Mouse (Mus musculus) cerebellum, postnatal 4 days (tissue): ENCODE data around the gene Kat6b.

ENCODE experiments used
- DNase-seq, 2 experiments: peaks; one replicate each; pipeline ENCODE4 v3.0.0; 2022; ENCODE audit warnings: low spot score in 2 of 2, mixed read lengths in 1 of 2

Gene Kat6b

GRCm38 (mm10) chr14:21592152-21592551, 110.9 kb downstream of the Kat6b start:
- no peak for DNase-seq

GRCm38 (mm10) chr14:21592985-21593750, 111.9 kb downstream of the Kat6b start:
- DNase-seq, result no peak

GRCm38 (mm10) chr14:21599446-21600173, 118.4 kb downstream of the Kat6b start:
- no peak for DNase-seq

GRCm38 (mm10) chr14:21600174-21600566, 118.9 kb downstream of the Kat6b start:
- no peak for DNase-seq

- no peak for DNase-seq
These were observed 119.4 kb downstream of the Kat6b start for GRCm38 (mm10) chr14:21600628-21601027.

- DNase-seq, result no peak
These were observed 120.9 kb downstream of the Kat6b start for GRCm38 (mm10) chr14:21602166-21602565.

GRCm38 (mm10) chr14:21602937-21603336, 121.7 kb downstream of the Kat6b start:
- DNase-seq, result no peak

GRCm38 (mm10) chr14:21607686-21608085, 126.5 kb downstream of the Kat6b start:
- no peak for DNase-seq

GRCm38 (mm10) chr14:21608886-21609285, 127.7 kb downstream of the Kat6b start:
- no peak for DNase-seq

GRCm38 (mm10) chr14:21610224-21610623, 129.0 kb downstream of the Kat6b start:
- peak in 1 of 2 experiments; percentile 20 for DNase-seq

GRCm38 (mm10) chr14:21613031-21613430, 131.8 kb downstream of the Kat6b start:
- DNase-seq, result no peak

GRCm38 (mm10) chr14:21614103-21614502, 132.9 kb downstream of the Kat6b start:
- no peak for DNase-seq

GRCm38 (mm10) chr14:21615853-21616252, 134.6 kb downstream of the Kat6b start:
- no peak for DNase-seq

GRCm38 (mm10) chr14:21617221-21617980, 136.2 kb downstream of the Kat6b start:
- DNase-seq, result no peak

- no peak for DNase-seq
These were observed 138.7 kb downstream of the Kat6b start for GRCm38 (mm10) chr14:21619951-21620350.

GRCm38 (mm10) chr14:21625946-21626345, 144.7 kb downstream of the Kat6b start:
- DNase-seq, result no peak

- DNase-seq, result no peak
These were observed 150.5 kb downstream of the Kat6b start for GRCm38 (mm10) chr14:21631665-21632200.

GRCm38 (mm10) chr14:21636548-21636947, 155.3 kb downstream of the Kat6b start:
- no peak for DNase-seq

- DNase-seq, result no peak
These were observed 159.7 kb downstream of the Kat6b start for GRCm38 (mm10) chr14:21640806-21641435.

GRCm38 (mm10) chr14:21653813-21654212, 172.6 kb downstream of the Kat6b start:
- no peak for DNase-seq

GRCm38 (mm10) chr14:21659155-21659554, 177.9 kb downstream of the Kat6b start:
- no peak for DNase-seq

GRCm38 (mm10) chr14:21659652-21660051, 178.4 kb downstream of the Kat6b start:
- DNase-seq, result peak; percentile 45 to 67
